Mouse (Mus musculus) embryonic facial prominence, embryonic 12.5 days (tissue): ENCODE results near the gene Parp8. TPM values are rescaled to one million over a fixed set of nuclear protein-coding genes. Genes with fewer than 3 reads are reported as not detected.
A peak's percentile ranks its signal among the peaks of the same experiment; 100 is the strongest.

Experiments
- ATAC-seq: fragments of 200-750 bp; cut with Nextera tagmentation; 2 replicates; pipeline ENCODE4 v1.8.0; 2017; ENCODE audit not compliant: insufficient number of reproducible peaks, insufficient read depth, low FRiP score, low TSS enrichment
- H3K27ac ChIP-seq: fragments of 300-500 bp; sonication (generic); 2 replicates; pipeline ENCODE4 v1.5.1; 2016; ENCODE audit warnings: mild to moderate bottlenecking
- H3K27me3 ChIP-seq: fragments of 300-500 bp; sonication (generic); 2 replicates; pipeline ENCODE4 v1.6.1; 2016; ENCODE audit warnings: mild to moderate bottlenecking, moderate library complexity
- H3K36me3 ChIP-seq: fragments of 300-500 bp; sonication (generic); 2 replicates; pipeline ENCODE4 v1.6.1; 2016; ENCODE audit warnings: mild to moderate bottlenecking
- H3K4me1 ChIP-seq: fragments of 300-500 bp; sonication (generic); 2 replicates; pipeline ENCODE4 v1.6.1; 2016
- H3K4me2 ChIP-seq: fragments of 300-500 bp; sonication (generic); replicated peaks from 2 replicates; pipeline ENCODE4 v1.6.1; 2016; ENCODE audit warnings: mild to moderate bottlenecking, moderate library complexity
- H3K4me3 ChIP-seq: fragments of 300-500 bp; sonication (generic); 2 replicates; pipeline ENCODE4 v1.5.1; 2016; ENCODE audit warnings: mild to moderate bottlenecking
- H3K9ac ChIP-seq: fragments of 300-500 bp; sonication (generic); 2 replicates; pipeline ENCODE4 v1.6.1; 2016; ENCODE audit warnings: mild to moderate bottlenecking, moderate library complexity
- H3K9me3 ChIP-seq: fragments of 300-500 bp; sonication (generic); 2 replicates; pipeline ENCODE4 v1.6.1; 2016; ENCODE audit warnings: mild to moderate bottlenecking, moderate library complexity
- WGBS: fragments of 180-500 bp; shearing (Covaris S2); methylation state at CpG from one replicate; pipeline ENCODE4 v1.1.7; 2016; 5-methylcytosine and 5-hydroxymethylcytosine counted together
- polyA plus RNA-seq: library from polyadenylated mRNA; unstranded; fragments of >200 nt; fragmentation: Nextera tagmentation; extraction: Ambion mirVana; gene quantifications from 2 replicates; pipeline ENCODE4 v1.2.1, GENCODE M21; 2016

Gene Parp8
- polyA plus RNA-seq, 1 experiment from 2014 or later, result 20.8 TPM

DNA sequence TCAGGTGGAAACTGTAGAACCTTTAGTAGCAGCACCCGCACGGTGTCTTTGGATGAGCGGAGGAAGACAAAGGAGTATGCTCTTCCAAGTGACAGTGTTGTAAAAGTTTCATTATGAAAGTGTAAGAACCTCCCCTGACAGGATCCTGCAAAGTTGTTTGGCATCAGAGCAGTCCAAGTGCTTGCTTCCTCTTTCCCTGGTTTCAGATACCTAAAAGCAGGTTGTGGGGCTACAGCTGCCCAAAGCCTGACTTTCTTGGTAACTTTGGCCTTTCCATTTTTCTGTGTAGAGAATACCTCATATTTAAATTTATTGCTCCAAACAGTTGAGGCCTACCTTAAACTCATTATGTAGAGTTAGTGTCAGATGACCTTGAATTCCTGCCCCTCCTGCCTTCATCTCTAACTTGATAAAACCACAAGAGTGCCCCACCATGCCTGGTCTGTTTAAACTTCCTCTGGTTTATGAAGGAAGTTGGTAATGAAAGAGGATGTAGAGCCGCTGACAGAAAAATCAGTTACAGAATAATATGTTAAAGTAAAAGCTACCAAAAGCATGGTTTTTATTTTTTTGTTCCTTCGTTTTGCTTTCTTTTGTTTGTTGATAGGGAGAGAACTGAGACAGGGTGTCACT lies 8.5 kb upstream of the Parp8 start:
- 89% methylated on average over 5 of the region's 5 CpGs for WGBS
- Histone ChIP-seq H3K27me3 (no peaks in the 10 kb centered on the region), H3K27ac (no peak overlapping the region), H3K9ac (no peak overlapping the region), H3K4me2 (no peak overlapping the region), H3K4me1 (no peaks in the 10 kb centered on the region), H3K36me3 (no peaks in the 10 kb centered on the region), H3K9me3 (no peaks in the 10 kb centered on the region), H3K4me3 (no peak overlapping the region)
- ATAC-seq, result no peak

DNA sequence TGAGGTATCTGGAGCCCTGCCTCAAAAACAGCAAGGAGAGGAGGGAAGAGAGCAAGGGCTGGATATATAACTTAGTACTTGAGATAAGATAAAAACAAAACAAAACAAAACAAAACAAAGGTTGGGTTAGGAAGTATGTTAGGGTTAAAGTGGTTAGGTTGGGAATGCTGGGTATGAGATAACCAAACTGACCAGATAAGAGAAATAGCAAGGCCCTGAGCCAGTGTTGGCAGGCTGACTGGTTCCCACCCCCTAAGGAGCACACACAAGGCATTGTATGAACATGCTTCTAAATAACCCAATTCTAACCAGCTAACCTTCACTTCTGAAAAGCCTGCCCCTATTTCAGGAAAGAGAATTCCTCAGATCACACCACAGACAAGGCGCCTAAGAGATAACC lies 7.1 kb upstream of the Parp8 start:
- Histone ChIP-seq H3K4me2 (no peak overlapping the region), H3K36me3 (no peaks in the 10 kb centered on the region), H3K27me3 (peaks cover under 1% of the 10 kb centered on the region; the same call in 1 of the 2 replicates), H3K9ac (no peak overlapping the region), H3K9me3 (no peaks in the 10 kb centered on the region), H3K27ac (no peak overlapping the region), H3K4me3 (no peak overlapping the region), H3K4me1 (0 out of 2 replicates have a peak, but pooled peaks cover 3% of the 10 kb centered on the region)
- WGBS, result 100% methylated on average over 1 of the region's 1 CpGs
- ATAC-seq, result no peak

DNA sequence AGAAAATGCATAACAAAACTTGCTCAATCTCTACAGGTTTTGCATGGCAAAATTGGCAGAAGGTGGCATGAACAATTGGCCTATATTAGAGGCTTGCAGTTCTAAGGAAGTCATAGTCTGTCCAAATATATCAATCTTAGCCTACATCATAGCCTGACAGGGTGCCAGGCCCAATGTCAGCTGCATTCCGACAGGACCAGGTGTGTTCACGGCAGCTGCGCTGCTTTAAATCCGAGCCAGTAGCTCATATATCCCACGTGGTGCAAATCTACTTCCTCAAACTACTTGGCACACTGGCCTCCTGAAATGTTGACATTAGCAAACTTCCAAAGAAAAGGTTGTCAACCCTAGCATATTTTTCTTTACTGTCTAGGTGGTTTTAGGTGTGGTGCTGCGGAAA lies 6.2 kb upstream of the Parp8 start:
- H3K27ac ChIP-seq, result no peak overlapping the region
- ATAC-seq, result no peak
- H3K4me1 ChIP-seq, result peaks cover 11% of the 10 kb centered on the region
- 58% methylated on average over 6 of the region's 6 CpGs for WGBS
- no peak overlapping the region for H3K4me2 ChIP-seq
- no peaks in the 10 kb centered on the region for H3K36me3 ChIP-seq
- no peaks in the 10 kb centered on the region for H3K9me3 ChIP-seq
- H3K4me3 ChIP-seq, result no peak overlapping the region
- peaks cover 4% of the 10 kb centered on the region; the same call in 1 of the 2 replicates for H3K27me3 ChIP-seq
- H3K9ac ChIP-seq, result no peak overlapping the region

DNA sequence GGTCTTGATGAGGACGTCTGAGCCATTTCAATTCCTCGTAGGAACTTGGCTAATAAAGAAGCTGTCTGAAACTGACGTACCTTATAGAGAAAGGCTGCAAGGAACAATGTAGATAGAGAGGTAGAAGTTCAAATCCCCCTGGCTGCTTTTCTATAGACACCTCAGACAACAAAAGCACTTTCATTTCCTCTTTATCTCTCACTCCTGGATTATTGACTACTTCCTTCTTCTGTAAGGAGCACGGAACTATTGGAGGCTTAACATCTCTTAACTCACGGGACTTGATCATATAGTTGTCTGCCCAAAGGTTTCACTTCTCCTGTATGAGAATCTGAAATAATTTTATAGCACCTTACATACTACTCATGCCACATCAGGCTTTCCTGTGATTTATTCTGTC lies 2.9 kb upstream of the Parp8 start:
- WGBS, result 85% methylated on average over 5 of the region's 5 CpGs
- no peak overlapping the region for H3K4me2 ChIP-seq
- no peak for ATAC-seq
- H3K27me3 ChIP-seq, result peaks cover 4% of the 10 kb centered on the region; the same call in 1 of the 2 replicates
- H3K36me3 ChIP-seq, result no peaks in the 10 kb centered on the region
- H3K9me3 ChIP-seq, result no peaks in the 10 kb centered on the region
- H3K4me1 ChIP-seq, result peaks cover 17% of the 10 kb centered on the region
- no peak overlapping the region for H3K4me3 ChIP-seq
- H3K27ac ChIP-seq, result no peak overlapping the region
- no peak overlapping the region for H3K9ac ChIP-seq

DNA sequence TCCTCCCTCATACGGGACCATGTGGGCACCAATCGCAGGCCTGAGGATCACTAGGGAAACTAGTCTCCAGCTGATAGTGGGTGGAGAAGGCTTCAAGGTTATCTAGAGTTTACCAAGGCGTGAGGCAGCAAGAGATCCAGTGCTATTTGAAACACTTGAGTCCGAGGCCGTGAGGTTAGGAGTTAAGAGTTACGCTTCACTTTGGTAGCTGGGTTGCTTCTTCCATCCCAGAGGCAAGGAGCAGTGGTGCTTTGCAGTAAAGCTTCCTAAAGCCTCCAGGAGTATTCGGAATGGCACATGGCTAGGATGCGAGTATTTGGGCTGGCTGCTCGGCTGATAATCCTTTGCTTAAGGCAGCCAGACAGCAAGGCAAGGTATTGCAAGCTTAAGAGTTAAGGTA lies 2.0 kb upstream of the Parp8 start:
- Histone ChIP-seq H3K9me3 (no peaks in the 10 kb centered on the region), H3K36me3 (no peaks in the 10 kb centered on the region), H3K4me3 (no peak overlapping the region), H3K4me2 (no peak overlapping the region), H3K27ac (no peak overlapping the region), H3K27me3 (peaks cover 4% of the 10 kb centered on the region; the same call in 1 of the 2 replicates), H3K9ac (no peak overlapping the region), H3K4me1 (peaks cover 17% of the 10 kb centered on the region)
- no peak for ATAC-seq
- 69% methylated on average over 9 of the region's 9 CpGs for WGBS

DNA sequence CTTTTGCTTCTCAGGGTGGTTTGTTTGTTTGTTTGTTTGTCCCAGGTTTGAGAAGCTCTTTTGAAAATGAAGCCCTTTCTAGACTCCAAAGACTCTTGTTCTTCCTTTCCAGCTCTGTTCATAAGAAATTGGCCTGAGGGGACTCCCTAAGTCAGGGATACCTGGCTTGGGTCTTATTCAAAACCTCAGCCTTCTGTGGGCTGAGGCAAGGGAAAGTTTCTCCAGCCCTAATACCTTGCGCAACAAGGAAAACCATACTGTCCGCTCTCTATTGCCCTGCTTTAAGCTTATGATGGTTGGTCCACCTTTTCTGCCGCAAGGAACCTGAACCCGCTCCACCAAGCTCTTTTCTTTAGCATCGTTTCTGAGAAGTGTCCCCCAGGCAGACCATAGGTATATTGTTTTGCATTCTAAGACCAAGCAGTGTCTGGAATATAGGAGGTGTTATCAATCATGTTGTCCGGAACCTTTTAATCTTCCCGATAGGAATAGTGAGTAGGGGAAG lies 991 bp upstream of the Parp8 start:
- H3K27ac ChIP-seq, result peak overlapping the region; percentile 91
- no peak overlapping the region for H3K9ac ChIP-seq
- WGBS, result 55% methylated on average over 7 of the region's 7 CpGs
- peaks cover 18% of the 10 kb centered on the region for H3K4me1 ChIP-seq
- no peaks in the 10 kb centered on the region for H3K9me3 ChIP-seq
- no peak for ATAC-seq
- H3K36me3 ChIP-seq, result no peaks in the 10 kb centered on the region
- H3K4me3 ChIP-seq, result peak overlapping the region; percentile 80
- H3K4me2 ChIP-seq, result peak overlapping the region; percentile 69
- peaks cover 4% of the 10 kb centered on the region; the same call in 1 of the 2 replicates for H3K27me3 ChIP-seq

DNA sequence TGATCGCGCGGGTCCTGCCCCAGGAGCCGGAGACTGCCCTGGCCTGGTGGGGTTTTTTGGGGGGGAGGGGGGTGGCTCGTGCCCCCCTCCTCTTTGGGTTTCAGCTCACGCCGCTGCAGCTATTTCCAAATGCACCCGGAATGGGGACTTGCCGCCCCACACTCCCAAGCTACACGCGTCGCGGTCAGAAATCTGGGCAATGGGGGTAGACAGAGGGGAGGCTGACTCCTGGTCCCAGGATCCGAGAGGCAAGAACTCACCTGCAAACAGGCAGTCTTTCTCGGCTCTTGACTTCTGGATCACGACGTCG lies 466 bp downstream of the Parp8 start:
- 0% methylated on average over 18 of the region's 18 CpGs for WGBS
- Histone ChIP-seq H3K4me3 (peak overlapping the region; percentile 80), H3K36me3 (no peaks in the 10 kb centered on the region), H3K9me3 (no peaks in the 10 kb centered on the region), H3K4me1 (peaks cover 22% of the 10 kb centered on the region), H3K27me3 (peaks cover 4% of the 10 kb centered on the region; the same call in 1 of the 2 replicates), H3K27ac (peak overlapping the region; percentile 91), H3K4me2 (peak overlapping the region; percentile 69), H3K9ac (peak overlapping the region; percentile 86)
- no peak for ATAC-seq

DNA sequence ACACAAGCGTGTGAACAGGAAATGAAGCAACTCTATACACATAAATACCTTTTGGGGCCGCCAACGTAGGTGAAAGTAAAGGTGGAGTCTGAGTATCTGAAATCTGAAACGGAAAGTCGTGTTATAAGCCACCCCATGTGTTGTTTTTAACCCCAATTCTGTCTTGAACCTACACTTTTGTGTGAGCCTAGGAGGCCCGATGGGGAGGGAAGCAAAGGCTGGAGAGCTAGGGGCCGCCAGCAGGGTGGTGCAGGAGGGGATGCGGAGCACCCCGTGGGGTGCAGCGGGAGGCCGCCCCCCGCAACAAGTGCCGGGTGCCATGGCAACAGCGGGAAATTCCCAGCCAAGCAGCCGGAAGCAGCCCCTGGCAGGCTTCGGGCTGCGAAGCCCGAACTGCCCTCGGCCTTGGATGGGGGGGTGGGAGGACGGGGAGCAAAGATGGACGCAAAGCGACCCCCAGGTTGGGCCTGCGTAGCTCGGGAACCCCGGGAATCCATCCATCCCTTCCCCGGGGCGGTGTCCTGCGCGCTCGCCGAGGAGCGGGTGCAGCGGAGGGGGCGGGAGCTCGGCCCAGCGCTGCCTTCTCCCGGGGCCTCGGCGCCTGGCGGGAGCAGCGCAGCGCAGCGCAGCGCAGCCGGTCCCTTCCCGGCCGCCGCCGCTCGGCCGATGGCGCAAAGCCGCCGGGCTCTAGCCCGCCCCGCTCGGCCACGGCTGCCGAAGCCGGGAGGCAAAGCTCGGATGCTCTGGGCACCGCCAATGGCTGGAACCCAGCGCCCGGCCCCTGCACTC lies 1.0 kb downstream of the Parp8 start:
- H3K27ac ChIP-seq, result peak overlapping the region; percentile 91
- H3K36me3 ChIP-seq, result no peaks in the 10 kb centered on the region
- H3K4me2 ChIP-seq, result peak overlapping the region; percentile 69
- H3K9me3 ChIP-seq, result no peaks in the 10 kb centered on the region
- H3K4me3 ChIP-seq, result peak overlapping the region; percentile 80
- peaks cover 22% of the 10 kb centered on the region for H3K4me1 ChIP-seq
- H3K27me3 ChIP-seq, result peaks cover 4% of the 10 kb centered on the region; the same call in 1 of the 2 replicates
- WGBS, result under 1% methylated on average over 64 of the region's 64 CpGs
- H3K9ac ChIP-seq, result peak overlapping the region; percentile 86
- peak; percentile 75 for ATAC-seq

DNA sequence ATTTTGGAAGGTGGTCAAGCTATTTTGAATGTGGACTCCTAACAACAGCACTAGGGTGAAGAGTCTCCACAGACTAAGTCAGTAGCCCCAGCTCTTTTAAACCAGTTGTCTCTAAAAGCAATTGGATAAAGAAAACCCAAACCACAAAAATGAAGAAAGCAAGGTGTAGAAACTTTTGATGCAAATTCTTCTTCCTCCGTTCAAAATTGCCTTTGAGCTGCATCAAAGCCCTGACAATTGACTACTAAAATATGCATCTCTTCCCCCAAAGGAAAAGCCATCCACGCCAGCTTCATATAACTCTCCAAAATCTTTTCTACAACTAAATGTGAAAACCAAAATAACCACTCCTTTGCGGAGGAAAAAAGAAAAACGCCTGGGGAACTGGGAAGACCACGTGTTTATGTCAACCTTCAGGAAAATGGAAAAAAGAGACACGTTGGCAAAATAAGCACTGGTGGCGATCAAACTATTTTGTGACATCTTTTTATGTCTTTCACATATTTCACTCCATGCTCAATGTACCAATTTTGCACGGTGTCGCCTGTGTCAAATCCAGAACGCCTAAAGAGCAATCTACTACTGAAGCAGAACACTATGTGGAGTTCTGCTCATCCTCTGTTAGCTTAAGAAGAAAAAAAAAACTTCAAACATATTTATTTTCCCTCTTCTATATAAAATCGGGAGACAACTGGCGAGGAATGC lies 1.8 kb downstream of the Parp8 start:
- H3K9ac ChIP-seq, result peak overlapping the region; percentile 86
- no peak overlapping the region for H3K27ac ChIP-seq
- H3K4me1 ChIP-seq, result peaks cover 24% of the 10 kb centered on the region
- H3K4me3 ChIP-seq, result peak overlapping the region; percentile 80
- peak overlapping the region; percentile 69 for H3K4me2 ChIP-seq
- H3K9me3 ChIP-seq, result no peaks in the 10 kb centered on the region
- no peak for ATAC-seq
- peaks cover 4% of the 10 kb centered on the region; the same call in 1 of the 2 replicates for H3K27me3 ChIP-seq
- H3K36me3 ChIP-seq, result no peaks in the 10 kb centered on the region
- WGBS, result 10% methylated on average over 12 of the region's 12 CpGs

DNA sequence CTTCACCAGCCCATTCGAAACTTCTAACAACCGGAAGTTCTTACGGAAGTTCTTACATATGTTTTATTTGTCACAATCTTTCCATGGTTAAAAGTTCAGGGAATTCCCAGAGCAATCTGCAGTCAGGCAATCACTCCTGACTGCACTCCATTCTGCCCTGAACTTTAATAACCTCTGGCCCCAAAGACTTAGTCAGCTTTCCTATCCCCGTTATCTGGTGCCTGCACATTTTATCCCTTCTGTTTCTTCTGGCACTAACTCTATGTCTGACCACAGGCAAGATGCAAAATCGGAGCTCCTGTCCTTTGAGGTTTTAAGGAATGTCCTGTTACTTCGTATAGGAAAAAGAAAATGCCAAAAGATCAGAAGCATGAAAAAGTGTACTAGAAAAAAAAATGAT lies 4.7 kb downstream of the Parp8 start:
- Histone ChIP-seq H3K4me2 (no peak overlapping the region), H3K36me3 (no peaks in the 10 kb centered on the region), H3K27me3 (no peaks in the 10 kb centered on the region), H3K4me1 (peaks cover 8% of the 10 kb centered on the region), H3K4me3 (no peak overlapping the region), H3K9me3 (no peaks in the 10 kb centered on the region), H3K27ac (no peak overlapping the region), H3K9ac (no peak overlapping the region)
- WGBS, result 53% methylated on average over 6 of the region's 6 CpGs
- ATAC-seq, result no peak

DNA sequence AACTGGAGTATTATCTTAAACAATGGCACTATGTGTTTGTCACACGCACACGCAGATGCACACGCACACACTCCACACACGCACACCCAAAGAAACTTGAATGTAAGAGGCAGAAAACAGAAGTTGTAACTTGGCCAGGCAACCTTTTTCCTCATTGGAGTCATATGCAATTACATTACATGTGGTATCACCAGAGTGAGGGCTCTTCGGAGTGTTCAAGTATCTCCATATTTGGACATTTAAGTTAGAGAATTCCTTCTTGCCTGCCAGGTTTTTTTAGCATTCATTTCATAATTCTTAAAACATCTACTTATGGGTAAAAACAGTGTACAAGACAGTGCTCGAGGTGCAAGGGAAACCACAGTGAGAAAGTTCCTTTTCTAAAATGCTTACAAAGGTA lies 6.7 kb downstream of the Parp8 start:
- Histone ChIP-seq H3K27me3 (no peaks in the 10 kb centered on the region), H3K36me3 (no peaks in the 10 kb centered on the region), H3K4me1 (peaks cover 8% of the 10 kb centered on the region), H3K9me3 (no peaks in the 10 kb centered on the region), H3K4me3 (no peak overlapping the region), H3K9ac (no peak overlapping the region), H3K27ac (no peak overlapping the region), H3K4me2 (no peak overlapping the region)
- ATAC-seq, result no peak
- 90% methylated on average over 6 of the region's 6 CpGs for WGBS
